Mouse (Mus musculus): Measurements from ENCODE around the gene Phf11b. TPM values are rescaled to one million over a fixed set of nuclear protein-coding genes. Genes with fewer than 3 reads are reported as not detected.

Phf11b gene
- polyA plus RNA-seq (2015; fragmentation: Illumina TruSeq; extraction: RNeasy Lipid Tissue Mini Kit (QIAGEN cat#74804); ENCODE audit: low read depth, low replicate concordance), result not detected

DNA sequence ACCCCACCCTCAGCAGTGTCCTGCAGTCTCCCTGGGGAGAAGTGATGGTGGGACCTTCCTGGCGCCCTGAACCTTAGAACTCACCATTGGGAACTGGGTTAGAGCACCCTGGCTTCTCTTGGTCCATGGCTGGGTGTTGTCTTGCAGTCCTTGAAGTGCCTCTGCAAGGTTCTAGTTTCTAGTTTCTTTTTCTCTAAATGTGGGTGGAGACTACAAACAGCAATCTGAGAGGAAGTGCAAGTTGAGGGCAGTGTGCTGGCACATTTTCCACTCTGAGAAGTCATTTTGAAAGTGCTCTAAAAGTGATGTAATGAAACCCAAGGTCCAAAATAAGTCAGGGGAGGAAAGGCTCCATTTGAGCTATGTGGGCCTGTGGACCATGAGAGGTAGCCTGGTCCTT lies at the start of gene Phf11b:
TSS of gene Phf11b (minus strand) at position 163 of the 400 bp plus-strand sequence.

DNA sequence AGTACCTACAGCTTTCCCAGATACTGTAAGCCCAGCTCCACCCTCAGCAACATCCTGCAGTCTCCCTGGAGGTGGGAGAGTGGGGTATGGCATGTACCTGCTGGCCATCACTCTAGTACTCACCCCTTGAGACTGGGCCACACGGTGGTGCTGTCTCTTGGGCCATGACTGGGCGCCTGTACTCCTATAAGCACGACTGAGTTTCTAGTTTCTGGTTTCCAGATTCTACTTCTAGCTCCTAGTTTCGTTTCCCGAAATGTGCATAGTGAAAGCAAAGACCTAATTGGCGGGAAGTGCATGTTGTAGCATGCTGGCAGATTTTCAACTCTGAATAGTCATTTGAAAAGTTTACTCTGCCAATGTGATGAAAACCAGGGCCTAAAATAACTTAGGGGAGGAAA lies 24.1 kb upstream of the Phf11b start, which contains the start of gene Phf11d:
TSS of gene Phf11d (minus strand) at position 227 of the 401 bp plus-strand sequence.

DNA sequence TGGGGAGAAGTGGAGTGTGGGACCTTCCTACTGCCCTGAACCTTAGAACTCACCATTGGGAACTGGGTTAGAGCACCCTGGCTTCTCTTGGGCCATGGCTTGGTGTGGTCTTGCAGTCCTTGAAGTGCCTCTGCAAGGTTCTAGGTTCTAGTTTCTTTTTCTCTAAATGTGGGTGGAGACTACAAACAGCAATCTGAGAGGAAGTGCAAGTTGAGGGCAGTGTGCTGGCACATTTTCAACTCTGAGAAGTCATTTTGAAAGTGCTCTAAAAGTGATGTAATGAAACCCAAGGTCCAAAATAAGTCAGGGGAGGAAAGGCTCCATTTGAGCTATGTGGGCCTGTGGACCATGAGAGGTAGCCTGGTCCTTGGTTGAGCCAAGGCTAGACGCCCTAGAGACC lies 43.8 kb downstream of the Phf11b start, which contains the start of gene Phf11a:
TSS of gene Phf11a (minus strand) at position 132 of the 400 bp plus-strand sequence.

Other genes starting within 250 kb of the Phf11b start
- gene 1700129C05Rik, start 198.5 kb downstream of the Phf11b start, polyA plus RNA-seq (2015; fragmentation: Illumina TruSeq; extraction: RNeasy Lipid Tissue Mini Kit (QIAGEN cat#74804); ENCODE audit: low read depth, low replicate concordance), result not detected
- gene Gm5142, start 162.6 kb downstream of the Phf11b start, polyA plus RNA-seq (2015; fragmentation: Illumina TruSeq; extraction: RNeasy Lipid Tissue Mini Kit (QIAGEN cat#74804); ENCODE audit: low read depth, low replicate concordance), result not detected
- 32.7 TPM for gene Rcbtb1, start 140.1 kb downstream of the Phf11b start, polyA plus RNA-seq (2015; fragmentation: Illumina TruSeq; extraction: RNeasy Lipid Tissue Mini Kit (QIAGEN cat#74804); ENCODE audit: low read depth, low replicate concordance)
- gene Gm6904, start 81.1 kb downstream of the Phf11b start, polyA plus RNA-seq (2015; fragmentation: Illumina TruSeq; extraction: RNeasy Lipid Tissue Mini Kit (QIAGEN cat#74804); ENCODE audit: low read depth, low replicate concordance), result not detected
- gene Phf11a, start 43.8 kb downstream of the Phf11b start, polyA plus RNA-seq (2015; fragmentation: Illumina TruSeq; extraction: RNeasy Lipid Tissue Mini Kit (QIAGEN cat#74804); ENCODE audit: low read depth, low replicate concordance), result not detected
- 1.1 TPM for gene Phf11d, start 24.1 kb upstream of the Phf11b start, polyA plus RNA-seq (2015; fragmentation: Illumina TruSeq; extraction: RNeasy Lipid Tissue Mini Kit (QIAGEN cat#74804); ENCODE audit: low read depth, low replicate concordance)
- gene Phf11c, start 54.0 kb upstream of the Phf11b start, polyA plus RNA-seq (2015; fragmentation: Illumina TruSeq; extraction: RNeasy Lipid Tissue Mini Kit (QIAGEN cat#74804); ENCODE audit: low read depth, low replicate concordance), result 0.52 TPM
- gene Setdb2, start 99.5 kb upstream of the Phf11b start, polyA plus RNA-seq (2015; fragmentation: Illumina TruSeq; extraction: RNeasy Lipid Tissue Mini Kit (QIAGEN cat#74804); ENCODE audit: low read depth, low replicate concordance), result 6.0 TPM
- 41.6 TPM for gene Cab39l, start 99.6 kb upstream of the Phf11b start, polyA plus RNA-seq (2015; fragmentation: Illumina TruSeq; extraction: RNeasy Lipid Tissue Mini Kit (QIAGEN cat#74804); ENCODE audit: low read depth, low replicate concordance)